Mouse (Mus musculus): Measurements from ENCODE around the gene Frmd4a.

- TF ChIP-seq MAFK (IDR thresholded peaks at IDR 0.05; ENCODE audit: insufficient read depth, low read depth, low read length): no peak
- TF ChIP-seq ZC3H11A (IDR thresholded peaks at IDR 0.05; ENCODE audit: borderline replicate concordance, low read depth, low read length): no peak
- TF ChIP-seq ZNF384 (IDR thresholded peaks at IDR 0.05; ENCODE audit: low read depth, low read length): no peak
- no peak for TF ChIP-seq CHD2 (IDR thresholded peaks at IDR 0.05; ENCODE audit: low read depth, low read length)
- TF ChIP-seq HCFC1 (IDR thresholded peaks at IDR 0.05; ENCODE audit: borderline replicate concordance, insufficient read depth, low read length): no peak
Measured at GRCm38 (mm10) chr2:4441840-4442239, 424.3 kb downstream of the Frmd4a start.

Measured in ES-E14 (cell line).